Mouse (Mus musculus) cerebellum, postnatal 4 days (tissue): ENCODE results near the gene Cfap299.
"Not testable (repeated sequence)": the region's sequence is repeated elsewhere in the genome, so short reads cannot be mapped to it uniquely, and the experiment has no call there.

Source experiments
- DNase-seq, 2 experiments: peaks; one replicate each; pipeline ENCODE4 v3.0.0; 2022; ENCODE audit warnings: low spot score in 2 of 2, mixed read lengths in 1 of 2

Cfap299 gene

GRCm38 (mm10) chr5:98523050-98523449 is 193.9 kb downstream of the Cfap299 start:
- DNase-seq = no peak

- no peak for DNase-seq
These were observed 194.7 kb downstream of the Cfap299 start for GRCm38 (mm10) chr5:98523783-98524182.

- DNase-seq = no peak
These were observed 212.2 kb downstream of the Cfap299 start for GRCm38 (mm10) chr5:98541333-98541732.

GRCm38 (mm10) chr5:98550285-98550684 is 221.2 kb downstream of the Cfap299 start:
- no peak for DNase-seq

GRCm38 (mm10) chr5:98550873-98551272 is 221.8 kb downstream of the Cfap299 start:
- DNase-seq = no peak

- DNase-seq = no peak
These were observed 223.3 kb downstream of the Cfap299 start, which contains the start of gene Gm11111 for GRCm38 (mm10) chr5:98552395-98552794. Gene Gm11111, plus strand, starts transcription at chr5:98552695.

GRCm38 (mm10) chr5:98552811-98553601 is 223.9 kb downstream of the Cfap299 start:
- DNase-seq = no peak

GRCm38 (mm10) chr5:98561301-98561700 is 232.2 kb downstream of the Cfap299 start:
- no peak for DNase-seq

GRCm38 (mm10) chr5:98562806-98563205 is 233.7 kb downstream of the Cfap299 start:
- DNase-seq = no peak

GRCm38 (mm10) chr5:98563801-98564200 is 234.7 kb downstream of the Cfap299 start:
- no peak for DNase-seq

- DNase-seq = no peak
These were observed 237.5 kb downstream of the Cfap299 start for GRCm38 (mm10) chr5:98566461-98567193.

GRCm38 (mm10) chr5:98568481-98568880 is 239.4 kb downstream of the Cfap299 start:
- DNase-seq = no peak

GRCm38 (mm10) chr5:98569029-98569513 is 240.0 kb downstream of the Cfap299 start:
- DNase-seq = no peak

GRCm38 (mm10) chr5:98572392-98572791 is 243.3 kb downstream of the Cfap299 start:
- peak in 1 of 2 experiments; percentile 38 for DNase-seq

GRCm38 (mm10) chr5:98574711-98575470 is 245.8 kb downstream of the Cfap299 start:
- DNase-seq = peak in 1 of 2 experiments; percentile 9

- DNase-seq = no peak
These were observed 246.3 kb downstream of the Cfap299 start for GRCm38 (mm10) chr5:98575471-98575834.

GRCm38 (mm10) chr5:98576538-98576937 is 247.4 kb downstream of the Cfap299 start:
- not testable (repeated sequence) for DNase-seq

GRCm38 (mm10) chr5:98578398-98578797 is 249.3 kb downstream of the Cfap299 start:
- DNase-seq = no peak

GRCm38 (mm10) chr5:98580811-98581210 is 251.7 kb downstream of the Cfap299 start:
- DNase-seq = no peak

- DNase-seq = no peak
These were observed 252.9 kb downstream of the Cfap299 start for GRCm38 (mm10) chr5:98582051-98582450.

GRCm38 (mm10) chr5:98585915-98586314 is 256.8 kb downstream of the Cfap299 start:
- no peak for DNase-seq

GRCm38 (mm10) chr5:98613511-98613910 is 284.4 kb downstream of the Cfap299 start:
- no peak for DNase-seq
